Mouse (Mus musculus): Measurements from ENCODE around the gene Cacna2d3. TPM values are rescaled to one million over a fixed set of nuclear protein-coding genes. Genes with fewer than 3 reads are reported as not detected.

The Cacna2d3 gene
- total RNA-seq, 2 experiments from 2014 or later: 81.8 to 88.4 TPM

- no peak for DNase-seq (ENCODE audit: extremely low spot score in 1 of 2, low spot score in 2 of 2)
- intact Hi-C loops (cut with DNase I): no loop called here
Observed at GRCm38 (mm10) chr14:29061491-29061890, 660.2 kb downstream of the Cacna2d3 start.

DNA sequence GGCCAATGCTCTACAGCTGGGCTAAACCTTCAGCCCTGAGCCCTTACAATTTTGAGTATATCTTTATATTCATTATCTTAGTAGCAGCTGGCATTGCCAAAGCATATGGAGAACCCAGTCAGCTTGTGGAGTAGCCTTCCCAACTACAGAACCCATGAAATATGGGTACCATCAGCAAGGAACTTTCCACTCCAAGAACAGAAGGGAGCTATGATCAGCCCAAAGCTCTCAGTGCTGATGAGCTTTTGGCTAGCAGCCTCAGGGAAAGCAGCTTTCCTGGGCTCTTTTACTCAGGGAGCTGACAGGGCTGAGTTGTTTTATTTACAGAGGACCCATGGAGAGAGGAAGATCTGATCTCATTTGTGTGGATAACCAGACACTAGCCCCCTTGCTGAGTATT is 661.0 kb downstream of the Cacna2d3 start:
- intact Hi-C loops (cut with DNase I): no loop called here
- no peak for DNase-seq (ENCODE audit: extremely low spot score in 1 of 2, low spot score in 2 of 2)

GRCm38 (mm10) chr14:29051951-29052835 is 669.5 kb downstream of the Cacna2d3 start:
- intact Hi-C loops (cut with DNase I): no loop called here
- no peak for DNase-seq (ENCODE audit: extremely low spot score in 1 of 2, low spot score in 2 of 2)

- DNase-seq (ENCODE audit: extremely low spot score in 1 of 2, low spot score in 2 of 2): no peak
- intact Hi-C loops (cut with DNase I): no loop called here
Observed at GRCm38 (mm10) chr14:29042355-29042754, 679.3 kb downstream of the Cacna2d3 start.

- intact Hi-C loops (cut with DNase I): no loop called here
- no peak for DNase-seq (ENCODE audit: extremely low spot score in 1 of 2, low spot score in 2 of 2)
Observed at GRCm38 (mm10) chr14:29041498-29041897, 680.2 kb downstream of the Cacna2d3 start.

DNA sequence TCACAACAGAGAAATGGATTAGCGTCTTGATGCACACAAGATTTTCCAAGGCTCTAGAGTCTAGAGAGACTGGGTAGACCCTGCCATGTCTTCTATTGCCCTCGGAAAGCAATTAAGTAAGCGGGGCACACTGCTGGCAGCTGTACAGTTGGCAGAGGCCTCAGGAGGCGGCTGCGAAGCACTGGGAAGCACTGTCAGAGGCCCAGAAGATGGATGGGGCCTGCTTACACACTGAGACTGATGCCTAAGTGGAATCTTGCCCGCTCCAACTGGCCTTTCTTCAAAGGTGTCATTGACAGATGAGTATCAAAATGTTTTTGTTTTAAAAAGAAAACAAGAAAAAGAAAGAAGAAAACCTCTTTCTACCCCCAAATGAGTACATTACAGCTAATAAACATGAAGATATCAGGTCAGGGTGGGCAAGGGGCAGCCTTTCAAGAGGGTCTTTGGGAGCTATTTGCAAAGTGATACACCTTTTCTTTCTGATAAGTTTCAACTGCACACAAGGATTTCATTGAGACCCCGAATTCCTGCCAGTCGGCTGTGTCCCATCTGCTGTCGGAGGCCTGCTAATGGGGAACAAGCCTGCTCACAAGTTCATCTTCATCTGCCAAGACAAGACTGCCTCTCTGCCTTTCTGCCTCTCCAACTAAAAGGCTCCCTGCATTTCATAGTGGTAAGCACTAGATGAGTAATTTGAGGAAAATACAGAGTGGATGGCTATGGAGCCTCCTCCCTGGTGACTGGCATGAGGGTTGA is 680.9 kb downstream of the Cacna2d3 start:
- intact Hi-C loops (cut with DNase I): no loop called here
- DNase-seq (ENCODE audit: extremely low spot score in 1 of 2, low spot score in 2 of 2): peak; percentile 36 to 52

DNA sequence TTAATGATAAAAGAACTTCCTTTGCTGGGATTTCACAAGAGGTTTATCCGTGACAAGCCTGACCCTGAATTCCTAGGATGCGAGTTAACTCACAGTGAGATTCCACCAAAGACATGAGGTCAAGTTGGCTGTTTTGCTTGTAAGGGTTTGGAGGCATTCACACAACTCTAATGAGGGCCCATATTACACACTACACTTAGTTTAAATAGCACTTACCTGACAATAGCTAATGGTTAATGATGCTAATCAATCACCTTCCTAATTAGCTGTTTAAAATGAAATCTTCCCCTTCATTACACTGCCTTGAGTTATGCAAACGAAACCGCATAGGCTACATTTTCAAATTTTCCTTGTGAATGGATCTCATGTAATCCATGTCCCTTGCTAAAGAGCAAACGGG is 683.4 kb downstream of the Cacna2d3 start:
- intact Hi-C loops (cut with DNase I): no loop called here
- DNase-seq (ENCODE audit: extremely low spot score in 1 of 2, low spot score in 2 of 2): no peak

DNA sequence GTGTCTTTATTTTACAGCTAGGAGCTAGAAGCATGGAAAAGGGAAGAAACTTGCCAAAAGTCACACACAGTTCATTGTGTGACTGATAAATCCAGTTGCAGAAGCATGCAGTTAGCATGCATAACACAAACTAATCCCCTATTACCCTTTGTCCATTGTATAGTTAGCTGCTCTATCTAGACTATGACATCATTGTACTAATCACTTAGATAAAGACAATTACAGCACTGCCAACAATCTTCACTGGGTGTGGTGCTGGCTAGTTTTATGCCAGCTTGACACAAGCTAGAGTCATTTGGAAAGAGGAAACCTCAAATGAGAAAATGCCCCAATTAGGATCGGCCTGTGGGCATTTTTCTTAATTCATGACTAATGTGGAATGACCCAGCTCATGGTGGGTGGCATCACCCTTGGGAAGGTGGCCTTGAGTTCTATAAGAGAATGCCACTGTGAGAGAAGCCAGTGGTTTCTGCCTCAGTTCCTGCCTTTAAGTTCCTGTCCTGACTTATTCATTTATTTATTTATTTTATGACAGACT is 689.7 kb downstream of the Cacna2d3 start:
- intact Hi-C loops (cut with DNase I): no loop called here
- DNase-seq (ENCODE audit: extremely low spot score in 1 of 2, low spot score in 2 of 2): no peak

DNA sequence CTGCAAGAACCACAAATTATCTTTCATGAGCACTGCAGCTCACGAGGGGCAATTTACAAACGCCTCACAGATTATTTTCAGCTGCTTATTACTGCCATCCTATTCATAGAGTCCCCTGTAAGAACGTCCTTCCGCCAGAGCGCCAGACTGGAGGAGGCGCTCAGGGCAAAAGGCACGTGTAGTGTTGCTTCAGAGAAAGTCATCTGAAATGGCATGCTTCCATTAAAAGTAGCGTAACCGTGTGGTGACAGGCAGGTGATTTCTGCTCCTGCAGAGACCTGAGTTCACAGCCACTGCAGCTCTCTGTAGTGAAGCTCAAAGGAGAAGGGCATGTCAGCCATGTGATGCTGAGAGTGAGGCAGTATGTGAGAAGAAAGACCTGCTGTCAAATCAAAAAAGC is 691.1 kb downstream of the Cacna2d3 start:
- DNase-seq (ENCODE audit: extremely low spot score in 1 of 2, low spot score in 2 of 2): no peak
- intact Hi-C loops (cut with DNase I): no loop called here

DNA sequence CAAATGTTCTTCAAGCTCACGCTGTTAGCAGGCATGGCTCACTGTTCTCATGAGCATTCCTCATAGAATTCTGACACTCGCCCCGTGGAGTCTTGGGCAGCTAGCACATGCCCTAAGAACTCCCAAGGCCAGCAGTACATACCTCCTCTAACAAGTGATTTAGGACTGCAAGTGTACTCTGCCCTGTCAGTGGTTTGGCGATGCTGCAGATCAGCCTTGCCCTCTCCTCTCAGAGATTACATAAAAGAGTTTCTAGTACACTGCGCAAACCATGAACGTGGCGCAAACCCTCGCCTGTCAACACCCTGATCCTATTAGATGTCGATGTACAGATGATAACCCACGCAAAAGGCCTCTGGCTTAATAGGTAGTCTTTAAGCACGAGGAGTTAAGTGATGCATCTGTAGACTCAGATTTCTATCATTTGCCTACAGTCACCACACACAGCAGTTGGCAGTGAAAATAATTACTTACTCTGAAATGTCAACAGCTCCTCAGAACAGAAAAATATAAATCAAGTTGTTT is 691.7 kb downstream of the Cacna2d3 start:
- DNase-seq (ENCODE audit: extremely low spot score in 1 of 2, low spot score in 2 of 2): no peak
- intact Hi-C loops (cut with DNase I): no loop called here

DNA sequence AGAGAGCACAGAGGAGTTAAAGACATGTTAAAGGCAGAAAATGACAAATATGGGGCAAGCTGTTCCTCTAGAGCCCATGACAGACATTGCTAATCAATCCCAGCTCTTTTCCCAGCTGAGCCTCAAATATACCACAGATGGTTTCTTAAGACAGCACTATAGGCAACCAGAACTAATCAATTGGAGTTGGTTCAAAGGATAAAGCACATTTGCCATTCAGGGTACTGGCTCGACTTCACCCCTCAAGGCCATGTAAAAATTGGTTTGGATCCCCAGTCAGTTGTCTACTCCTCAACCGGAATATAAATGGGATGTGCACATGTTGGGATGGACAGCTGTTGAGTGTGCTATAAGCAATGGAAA is 692.6 kb downstream of the Cacna2d3 start:
- intact Hi-C loops (cut with DNase I): no loop called here
- no peak for DNase-seq (ENCODE audit: extremely low spot score in 1 of 2, low spot score in 2 of 2)

GRCm38 (mm10) chr14:29028391-29029106 is 693.1 kb downstream of the Cacna2d3 start:
- DNase-seq (ENCODE audit: extremely low spot score in 1 of 2, low spot score in 2 of 2): no peak
- intact Hi-C loops (cut with DNase I): no loop called here

- no peak for DNase-seq (ENCODE audit: extremely low spot score in 1 of 2, low spot score in 2 of 2)
- intact Hi-C loops (cut with DNase I): no loop called here
Observed at GRCm38 (mm10) chr14:29027276-29027675, 694.4 kb downstream of the Cacna2d3 start.

DNA sequence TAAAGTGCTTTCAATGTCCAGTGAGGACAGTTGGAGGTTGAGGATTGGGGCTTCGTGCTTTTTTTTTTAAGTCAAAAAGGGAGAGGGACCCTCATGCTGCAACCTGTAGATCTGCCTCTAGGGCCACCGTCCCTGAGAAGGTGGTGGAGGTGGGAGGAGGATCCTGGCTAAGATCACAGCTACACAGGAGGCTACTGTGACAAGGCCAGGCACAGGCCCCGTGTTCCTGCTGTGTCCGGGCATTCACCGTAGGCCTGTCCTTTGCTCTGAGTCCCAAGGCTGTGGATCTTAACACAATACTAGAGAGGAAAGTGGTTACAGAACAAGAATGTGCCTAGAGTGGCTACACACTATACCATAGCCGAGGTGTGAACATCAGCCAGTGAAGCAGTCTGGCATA is 696.3 kb downstream of the Cacna2d3 start:
- no peak for DNase-seq (ENCODE audit: extremely low spot score in 1 of 2, low spot score in 2 of 2)
- intact Hi-C loops (cut with DNase I): no loop called here

DNA sequence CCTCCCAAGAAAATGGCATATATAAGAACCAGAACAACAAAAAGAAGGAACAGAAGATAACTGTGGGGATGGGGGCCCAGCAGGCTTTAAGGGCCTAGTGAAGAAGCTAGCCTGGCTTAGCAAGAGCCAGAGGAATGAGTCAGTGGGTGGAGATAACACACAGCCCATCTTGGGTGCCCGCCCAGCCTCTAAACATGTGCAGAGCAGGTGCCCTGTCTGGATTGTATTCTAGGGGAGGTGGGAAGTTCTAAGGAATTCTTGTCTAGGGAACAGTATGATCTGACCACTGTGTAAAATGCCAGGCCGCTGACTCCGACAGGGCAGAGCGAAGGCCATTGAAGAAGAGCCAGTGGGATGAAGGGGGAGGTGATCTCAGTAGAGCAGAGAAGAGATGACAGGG is 698.4 kb downstream of the Cacna2d3 start:
- no peak for DNase-seq (ENCODE audit: extremely low spot score in 1 of 2, low spot score in 2 of 2)
- intact Hi-C loops (cut with DNase I): no loop called here

DNA sequence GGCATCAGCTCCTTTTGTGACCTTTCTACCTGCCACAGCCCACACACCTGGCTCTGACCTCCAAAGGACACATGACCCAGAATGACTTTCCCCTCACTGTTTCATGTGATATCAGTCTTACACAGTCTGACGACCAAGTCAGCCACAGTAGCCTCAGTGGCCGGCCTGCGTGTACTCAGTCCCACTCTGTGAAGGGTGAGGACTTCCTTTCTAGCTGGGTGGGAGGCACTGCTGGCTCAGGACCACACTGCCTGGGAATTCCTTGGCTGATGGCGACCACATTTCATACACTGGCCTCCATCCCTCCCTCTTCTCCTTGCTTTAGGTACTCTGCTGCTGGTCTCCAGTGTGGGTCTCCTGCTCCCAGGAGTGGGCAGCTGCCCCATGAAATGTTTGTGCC is 700.4 kb downstream of the Cacna2d3 start:
- intact Hi-C loops (cut with DNase I): no loop called here
- no peak for DNase-seq (ENCODE audit: extremely low spot score in 1 of 2, low spot score in 2 of 2)

- intact Hi-C loops (cut with DNase I): no loop called here
Observed at GRCm38 (mm10) chr14:29018316-29019000, 703.2 kb downstream of the Cacna2d3 start.

GRCm38 (mm10) chr14:29017883-29018282 is 703.8 kb downstream of the Cacna2d3 start, which contains the start of gene Lrtm1:
Gene Lrtm1 (plus strand): TSS chr14:29018208.
- intact Hi-C loops (cut with DNase I): no loop called here

More at GRCm38 (mm10) chr14:29018316-29019000, 703.2 kb downstream of the Cacna2d3 start:
- DNase-seq (ENCODE audit: extremely low spot score in 1 of 2, low spot score in 2 of 2): no peak

More at GRCm38 (mm10) chr14:29017883-29018282, 703.8 kb downstream of the Cacna2d3 start, which contains the start of gene Lrtm1:
- DNase-seq (ENCODE audit: extremely low spot score in 1 of 2, low spot score in 2 of 2): no peak

Data from left cerebral cortex, postnatal 10 days (tissue).